Mouse (Mus musculus) cortical plate, adult 2 months (tissue): ENCODE results near the gene Ncoa1.

Experiments used
- CTCF ChIP-seq: fragments of 200-500 bp; IDR thresholded peaks from 2 replicates; pipeline ENCODE4 v1.5.1; 2011; ENCODE audit warnings: mild to moderate bottlenecking, control low read depth, low read length; ENCODE audit not compliant: insufficient read depth; ENCODE audit errors: extremely low read depth
- POLR2A ChIP-seq: fragments of 200-500 bp; IDR thresholded peaks from 2 replicates; pipeline ENCODE4 v1.6.1; 2011; ENCODE audit warnings: mild to moderate bottlenecking, low read length, control low read depth; ENCODE audit not compliant: insufficient read depth; ENCODE audit errors: extremely low read depth

- TF ChIP-seq CTCF = no peak
- TF ChIP-seq POLR2A = no peak
These were observed 30.5 kb upstream of the Ncoa1 start for GRCm38 (mm10) chr12:4507461-4507860.
